Mouse (Mus musculus) brain, embryonic 14.5 days (tissue): ENCODE measurements around the gene Plekha5.

Source experiments
- CTCF ChIP-seq: fragments of 200-500 bp; IDR thresholded peaks from 2 replicates; pipeline ENCODE4 v1.5.1; 2012; ENCODE audit warnings: inconsistent platforms, mild to moderate bottlenecking, moderate library complexity, borderline replicate concordance; ENCODE audit not compliant: insufficient read depth, insufficient read length; ENCODE audit errors: extremely low read depth
- POLR2A ChIP-seq: fragments of 200-500 bp; IDR thresholded peaks from 2 replicates; pipeline ENCODE4 v1.6.1; 2012; ENCODE audit warnings: mild to moderate bottlenecking, inconsistent platforms, borderline replicate concordance; ENCODE audit not compliant: poor library complexity, insufficient read depth, insufficient read length, severe bottlenecking; ENCODE audit errors: extremely low read depth

- TF ChIP-seq POLR2A = no peak
- no peak for TF ChIP-seq CTCF
Observed at GRCm38 (mm10) chr6:140606534-140606933, 182.7 kb downstream of the Plekha5 start.
